Mouse (Mus musculus) neural tube, embryonic 14.5 days (tissue): Measurements from ENCODE around the gene BC035044. TPM values are rescaled to one million over a fixed set of nuclear protein-coding genes. Genes with fewer than 3 reads are reported as not detected.
"Not testable (repeated sequence)": the region's sequence is repeated elsewhere in the genome, so short reads cannot be mapped to it uniquely, and the experiment has no call there.

Source experiments
- ATAC-seq: fragments of 200-750 bp; cut with Nextera tagmentation; 2 replicates; pipeline ENCODE4 v1.8.0; 2017; ENCODE audit warnings: low read depth, mild to moderate bottlenecking, moderate TSS enrichment, moderate library complexity
- H3K27ac ChIP-seq: fragments of 300-500 bp; sonication (generic); 2 replicates; pipeline ENCODE4 v1.5.1; 2014; ENCODE audit warnings: low read depth, mild to moderate bottlenecking, control low read depth, low read length, moderate library complexity, mixed read lengths
- H3K27me3 ChIP-seq: fragments of 300-500 bp; sonication (generic); 2 replicates; pipeline ENCODE4 v1.6.1; 2014; ENCODE audit warnings: low read length; ENCODE audit not compliant: control insufficient read depth, insufficient read depth
- H3K36me3 ChIP-seq: fragments of 300-500 bp; sonication (generic); 2 replicates; pipeline ENCODE4 v1.6.1; 2014; ENCODE audit warnings: low read length, mixed read lengths; ENCODE audit not compliant: control insufficient read depth, insufficient read depth
- H3K4me1 ChIP-seq: fragments of 300-500 bp; sonication (generic); 2 replicates; pipeline ENCODE4 v1.6.1; 2014; ENCODE audit warnings: low read length; ENCODE audit not compliant: control insufficient read depth, insufficient read depth
- H3K4me2 ChIP-seq: fragments of 300-500 bp; sonication (generic); 2 replicates; pipeline ENCODE4 v1.6.1; 2014; ENCODE audit warnings: mild to moderate bottlenecking, low read depth, low read length, control low read depth
- H3K4me3 ChIP-seq: fragments of 300-500 bp; sonication (generic); 2 replicates; pipeline ENCODE4 v1.5.1; 2014; ENCODE audit warnings: low read depth, low read length, control low read depth, mixed read lengths
- H3K9ac ChIP-seq: fragments of 300-500 bp; sonication (generic); replicated peaks from 2 replicates; pipeline ENCODE4 v1.6.1; 2014; ENCODE audit warnings: low read depth, mild to moderate bottlenecking, control low read depth, low read length, mixed read lengths
- H3K9me3 ChIP-seq: fragments of 300-500 bp; sonication (generic); 2 replicates; pipeline ENCODE4 v1.6.1; 2016; ENCODE audit warnings: low read length; ENCODE audit not compliant: control insufficient read depth
- WGBS: fragments of 180-500 bp; shearing (Covaris S2); extraction: QIAGEN DNeasy Blood & Tissue Kit; methylation state at CpG from one replicate; pipeline ENCODE4 v1.1.7; 2014; 5-methylcytosine and 5-hydroxymethylcytosine counted together
- microRNA-seq: library from miRNA; unstranded; fragments of <30 nt; microRNA quantifications from one replicate; pipeline ENCODE4, GENCODE M21; 2016
- polyA plus RNA-seq: library from polyadenylated mRNA; unstranded; fragments of >200 nt; fragmentation: Nextera tagmentation; extraction: Ambion mirVana; gene quantifications from 2 replicates; pipeline ENCODE4 v1.2.1, GENCODE M21; 2014

The BC035044 gene
- polyA plus RNA-seq, 1 experiment from 2014 or later: 0.50 TPM

- ATAC-seq: no peak
- H3K36me3 ChIP-seq: no peaks in the 10 kb centered on the region
- H3K27ac ChIP-seq: peak overlapping the region; percentile 81
- H3K4me1 ChIP-seq: peaks cover 7% of the 10 kb centered on the region; the same call in 1 of the 2 replicates
- H3K4me3 ChIP-seq: peak overlapping the region; percentile 53
- no peaks in the 10 kb centered on the region for H3K9me3 ChIP-seq
- WGBS: 22% methylated on average over 7 of the region's 7 CpGs
- H3K9ac ChIP-seq: peak overlapping the region; percentile 53
- peak overlapping the region; percentile 45 for H3K4me2 ChIP-seq
- no peaks in the 10 kb centered on the region for H3K27me3 ChIP-seq
Measured at GRCm38 (mm10) chr6:128799896-128800270, 91.0 kb downstream of the BC035044 start.

DNA sequence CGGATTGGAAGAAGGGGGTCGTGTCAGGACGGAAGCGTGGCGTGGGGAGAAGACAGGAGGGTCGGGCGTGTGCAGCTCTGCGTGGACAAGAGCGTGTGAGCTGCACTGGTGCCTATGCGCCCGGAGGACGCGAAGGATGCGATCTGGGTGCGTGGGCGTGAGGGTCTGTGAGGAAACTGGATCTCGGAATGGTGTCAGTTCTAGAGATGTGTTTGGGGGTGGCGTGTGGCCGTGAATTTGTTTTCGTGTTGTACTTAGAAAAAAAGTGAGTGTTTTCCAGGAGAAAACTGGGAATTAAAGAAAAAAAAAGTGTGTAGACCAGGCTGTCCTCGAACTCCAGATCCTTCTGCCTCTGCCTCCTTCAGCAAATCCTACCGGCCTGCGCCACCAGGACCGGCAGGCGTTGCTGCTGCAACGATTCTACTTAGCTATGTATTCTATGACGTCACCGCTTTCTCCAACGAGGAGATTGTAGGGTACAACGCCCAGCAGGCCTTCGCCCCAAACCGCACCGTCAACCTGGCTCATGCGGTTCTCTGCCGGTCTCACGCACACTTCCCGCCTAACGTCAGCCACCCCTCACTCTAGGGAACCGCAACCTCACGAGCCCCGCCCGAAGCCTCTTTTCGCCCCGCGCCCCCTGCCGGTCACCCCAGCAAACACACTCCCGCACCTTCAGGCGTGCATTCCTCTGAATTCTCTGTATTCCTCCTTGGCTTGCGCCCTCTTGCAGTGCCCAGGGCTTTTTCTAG is 91.6 kb downstream of the BC035044 start:
- H3K4me2 ChIP-seq: peak overlapping the region; percentile 59
- peak overlapping the region; percentile 81 for H3K27ac ChIP-seq
- peak; percentile 83 for ATAC-seq
- H3K4me3 ChIP-seq: peak overlapping the region; percentile 53
- not testable (repeated sequence) for H3K36me3 ChIP-seq, H3K27me3 ChIP-seq, H3K4me1 ChIP-seq, H3K9me3 ChIP-seq
- peak overlapping the region; percentile 59 for H3K9ac ChIP-seq
- 0% methylated on average over 47 of the region's 49 CpGs for WGBS

Small RNA genes lying within 50 kb of the gene (microRNA-seq; reads per million reads assigned to microRNA genes)
- gene Gm27336: not detected

Other genes with a start within 250 kb of the BC035044 start
- not detected in 2 replicates for gene Clec2h, start 228.7 kb downstream of the BC035044 start, polyA plus RNA-seq
- gene Klrb1, start 168.1 kb downstream of the BC035044 start, polyA plus RNA-seq: 0.35 and 0.48 TPM in 2 replicates
- not detected in 2 replicates for gene Klrb1c, start 101.9 kb downstream of the BC035044 start, polyA plus RNA-seq
- not detected in 2 replicates for gene Gm44511, start 64.8 kb downstream of the BC035044 start, polyA plus RNA-seq
- not detected in 2 replicates for gene Klrb1b, start 64.8 kb downstream of the BC035044 start, polyA plus RNA-seq
- gene Clec2i, start 3.5 kb downstream of the BC035044 start, polyA plus RNA-seq: not detected in 2 replicates
- not detected in 2 replicates for gene Clec2g, start 43.3 kb upstream of the BC035044 start, polyA plus RNA-seq
- gene Klrb1f, start 154.8 kb upstream of the BC035044 start, polyA plus RNA-seq: 0.23 and 0.83 TPM in 2 replicates
- gene Clec2e, start 209.8 kb upstream of the BC035044 start, polyA plus RNA-seq: not detected in 2 replicates